Mouse (Mus musculus): ENCODE data around the gene Hsph1. TPM values are rescaled to one million over a fixed set of nuclear protein-coding genes. Genes with fewer than 3 reads are reported as not detected.

Gene Hsph1
- polyA plus RNA-seq, 1 experiment from 2014 or later = 59.0 TPM

DNA sequence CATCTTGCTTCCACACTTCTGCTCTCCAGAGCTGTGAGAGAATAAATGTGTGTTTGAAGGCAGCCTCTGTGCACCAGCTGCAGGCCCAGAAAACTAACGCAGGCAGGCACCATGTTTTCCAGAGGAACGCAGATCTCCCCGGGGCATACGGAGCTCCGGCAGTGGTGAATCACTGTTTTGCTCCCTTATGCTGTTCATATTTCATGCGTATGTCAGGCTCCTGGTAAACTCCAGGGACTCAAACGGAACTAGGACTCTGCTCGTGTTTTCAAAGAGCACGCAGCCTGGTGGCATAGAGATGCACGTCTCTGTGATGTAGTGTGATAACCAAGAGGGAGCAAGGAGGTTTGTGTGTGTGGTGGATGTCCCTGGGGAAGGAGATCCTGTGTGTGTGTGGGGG, 23.4 kb downstream of the Hsph1 start:
- Histone ChIP-seq H3K27me3 (no peaks in the 10 kb centered on the region), H3K36me3 (peaks cover 19% of the 10 kb centered on the region), H3K27ac (replicated peaks) (0 out of 2 replicates have a peak overlapping the region, but pooled peaks have one; percentile 30), H3K9me3 (replicated peaks) (no peaks in the 10 kb centered on the region), H3K4me3 (replicated peaks) (no peak overlapping the region), H3K4me1 (peaks cover 18% of the 10 kb centered on the region), H3K4me2 (replicated peaks) (no peak overlapping the region), H3K9ac (no peak overlapping the region)
- WGBS = 18% methylated on average over 10 of the region's 10 CpGs
- ATAC-seq (ENCODE audit: insufficient number of reproducible peaks, low FRiP score, low TSS enrichment, low read depth) = peak; percentile 44; the same call in 1 of the 2 replicates

DNA sequence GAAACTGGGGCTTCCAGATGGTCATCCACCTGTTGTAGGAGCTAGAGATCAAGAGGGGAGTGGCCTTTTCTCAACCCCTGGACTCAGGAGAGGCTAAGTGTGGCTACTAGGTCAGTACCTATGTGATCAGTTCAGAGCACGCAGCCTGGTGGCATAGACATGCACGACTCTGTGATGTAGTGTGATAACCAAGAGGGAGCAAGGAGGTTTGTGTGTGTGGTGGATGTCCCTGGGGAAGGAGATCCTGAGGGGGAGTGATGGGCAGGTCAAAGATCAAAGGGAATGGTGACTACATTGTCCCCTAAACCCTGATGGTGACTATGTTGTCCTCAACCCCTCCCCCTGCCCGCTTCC, 24.0 kb downstream of the Hsph1 start:
- Histone ChIP-seq H3K9ac (no peak overlapping the region), H3K36me3 (peaks cover 15% of the 10 kb centered on the region), H3K4me3 (replicated peaks) (no peak overlapping the region), H3K27ac (replicated peaks) (0 out of 2 replicates have a peak overlapping the region, but pooled peaks have one; percentile 30), H3K27me3 (no peaks in the 10 kb centered on the region), H3K4me1 (peaks cover 18% of the 10 kb centered on the region), H3K4me2 (replicated peaks) (no peak overlapping the region), H3K9me3 (replicated peaks) (no peaks in the 10 kb centered on the region)
- WGBS = 77% methylated on average over 3 of the region's 3 CpGs
- no peak for ATAC-seq (ENCODE audit: insufficient number of reproducible peaks, low FRiP score, low TSS enrichment, low read depth)

DNA sequence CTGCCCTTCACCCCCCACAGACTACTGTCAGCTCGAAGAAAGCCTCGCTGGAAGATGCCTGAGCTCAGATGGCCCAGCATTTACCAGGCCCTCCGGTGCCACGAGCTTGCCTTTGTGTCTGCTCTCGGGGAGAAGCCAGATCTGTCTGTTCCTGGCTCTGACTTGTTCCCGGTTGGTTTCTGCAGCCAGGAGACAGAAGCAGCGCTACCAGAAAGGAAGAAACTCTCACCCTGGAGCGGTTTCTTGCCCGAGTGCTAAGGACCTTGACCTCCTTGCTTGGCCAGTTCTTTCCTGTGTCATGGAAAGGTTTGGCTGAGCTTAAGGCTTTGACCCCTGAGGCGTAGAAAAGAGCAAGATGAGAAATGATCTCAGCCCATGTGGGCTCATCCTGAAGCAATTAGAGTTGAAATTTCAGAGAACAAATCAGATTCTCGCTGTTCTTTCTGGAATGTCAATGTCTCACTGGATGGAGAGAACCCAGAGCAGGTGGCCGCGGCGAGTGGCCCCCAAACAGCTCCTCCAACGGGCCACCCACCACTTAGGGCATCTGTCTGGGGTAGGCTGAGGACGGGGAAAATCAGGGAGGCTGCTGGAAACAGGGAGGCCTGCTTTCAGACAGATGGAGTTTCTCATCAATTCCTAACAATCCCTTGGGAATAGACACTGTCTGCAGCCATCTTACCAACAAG, 24.6 kb downstream of the Hsph1 start:
- 27% methylated on average over 16 of the region's 16 CpGs for WGBS
- no peaks in the 10 kb centered on the region for H3K27me3 ChIP-seq
- H3K27ac ChIP-seq (replicated peaks) = no peak overlapping the region
- peaks cover 9% of the 10 kb centered on the region for H3K36me3 ChIP-seq
- H3K4me1 ChIP-seq = peaks cover 18% of the 10 kb centered on the region
- H3K9me3 ChIP-seq (replicated peaks) = no peaks in the 10 kb centered on the region
- H3K4me3 ChIP-seq (replicated peaks) = no peak overlapping the region
- no peak overlapping the region for H3K9ac ChIP-seq
- ATAC-seq (ENCODE audit: insufficient number of reproducible peaks, low FRiP score, low TSS enrichment, low read depth) = no peak
- H3K4me2 ChIP-seq (replicated peaks) = no peak overlapping the region

GRCm38 (mm10) chr5:149607083-149607720, 29.0 kb downstream of the Hsph1 start:
- Histone ChIP-seq H3K4me2 (replicated peaks) (no peak overlapping the region), H3K27ac (replicated peaks) (no peak overlapping the region), H3K9me3 (replicated peaks) (no peaks in the 10 kb centered on the region), H3K4me1 (peaks cover 11% of the 10 kb centered on the region; the same call in 1 of the 2 replicates), H3K9ac (no peak overlapping the region), H3K4me3 (replicated peaks) (no peak overlapping the region), H3K27me3 (no peaks in the 10 kb centered on the region), H3K36me3 (no peaks in the 10 kb centered on the region)
- ATAC-seq (ENCODE audit: insufficient number of reproducible peaks, low FRiP score, low TSS enrichment, low read depth) = no peak
- 78% methylated on average over 8 of the region's 8 CpGs for WGBS

DNA sequence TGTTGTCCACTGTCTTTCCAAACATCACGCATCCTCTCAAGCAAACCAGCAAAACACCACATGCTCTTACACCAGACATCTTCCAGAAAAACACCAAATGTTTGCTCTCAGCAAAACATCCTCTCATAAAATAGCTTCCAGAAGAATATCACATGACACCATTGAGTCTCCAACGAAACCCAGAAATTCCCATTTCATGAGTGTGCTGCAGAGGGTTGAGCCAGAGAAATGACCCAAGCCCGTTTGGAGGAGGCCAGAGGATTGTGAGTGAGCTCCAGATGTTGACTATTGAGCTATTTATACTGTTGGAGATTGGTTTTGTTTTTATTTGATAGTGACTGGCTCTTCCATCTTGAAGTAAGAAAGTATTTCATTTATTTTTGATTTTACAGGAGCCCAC, 32.9 kb downstream of the Hsph1 start:
- H3K27me3 ChIP-seq = no peaks in the 10 kb centered on the region
- H3K27ac ChIP-seq (replicated peaks) = no peak overlapping the region
- H3K36me3 ChIP-seq = no peaks in the 10 kb centered on the region
- no peak overlapping the region for H3K4me3 ChIP-seq (replicated peaks)
- no peaks in the 10 kb centered on the region for H3K4me1 ChIP-seq
- 55% methylated on average over 3 of the region's 3 CpGs for WGBS
- ATAC-seq (ENCODE audit: insufficient number of reproducible peaks, low FRiP score, low TSS enrichment, low read depth) = no peak
- H3K9ac ChIP-seq = no peak overlapping the region
- no peak overlapping the region for H3K4me2 ChIP-seq (replicated peaks)
- no peaks in the 10 kb centered on the region for H3K9me3 ChIP-seq (replicated peaks)

GRCm38 (mm10) chr5:149601996-149602395, 34.2 kb downstream of the Hsph1 start:
- H3K4me2 ChIP-seq (replicated peaks) = no peak overlapping the region
- H3K4me3 ChIP-seq (replicated peaks) = no peak overlapping the region
- no peak overlapping the region for H3K27ac ChIP-seq (replicated peaks)
- H3K27me3 ChIP-seq = no peaks in the 10 kb centered on the region
- no peaks in the 10 kb centered on the region for H3K4me1 ChIP-seq
- H3K9me3 ChIP-seq (replicated peaks) = no peaks in the 10 kb centered on the region
- 88% methylated on average over 3 of the region's 3 CpGs for WGBS
- no peaks in the 10 kb centered on the region for H3K36me3 ChIP-seq
- no peak overlapping the region for H3K9ac ChIP-seq
- no peak for ATAC-seq (ENCODE audit: insufficient number of reproducible peaks, low FRiP score, low TSS enrichment, low read depth)

- 42% methylated on average over 18 of the region's 18 CpGs for WGBS
- no peaks in the 10 kb centered on the region for H3K36me3 ChIP-seq
- H3K9ac ChIP-seq = no peak overlapping the region
- no peak overlapping the region for H3K4me3 ChIP-seq (replicated peaks)
- H3K27ac ChIP-seq (replicated peaks) = no peak overlapping the region
- H3K4me1 ChIP-seq = no peaks in the 10 kb centered on the region
- no peak overlapping the region for H3K4me2 ChIP-seq (replicated peaks)
- ATAC-seq (ENCODE audit: insufficient number of reproducible peaks, low FRiP score, low TSS enrichment, low read depth) = no peak
- H3K9me3 ChIP-seq (replicated peaks) = no peaks in the 10 kb centered on the region
- no peaks in the 10 kb centered on the region for H3K27me3 ChIP-seq
These were observed 38.8 kb downstream of the Hsph1 start for GRCm38 (mm10) chr5:149597351-149597750.

DNA sequence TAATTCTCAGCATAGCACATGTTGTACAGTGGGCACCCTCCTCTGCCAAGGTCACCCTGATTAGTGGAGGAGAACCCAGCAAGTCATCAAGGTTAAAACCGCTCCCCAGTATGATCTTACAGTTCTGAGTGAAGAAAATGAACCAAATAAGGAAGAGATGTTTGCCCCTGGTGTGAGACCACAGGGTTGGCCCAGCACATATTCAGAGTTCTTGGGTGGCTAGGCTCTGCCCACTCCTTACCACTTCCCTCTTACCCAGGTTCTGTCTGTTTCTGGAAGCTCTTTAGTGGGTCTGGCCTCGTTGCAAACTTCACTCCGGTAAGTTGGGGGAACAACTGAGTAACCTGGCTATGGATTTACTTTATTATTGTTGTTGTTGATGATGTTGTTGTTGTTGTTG, 42.0 kb downstream of the Hsph1 start:
- Histone ChIP-seq H3K9ac (no peak overlapping the region), H3K36me3 (no peaks in the 10 kb centered on the region), H3K27me3 (no peaks in the 10 kb centered on the region), H3K4me3 (replicated peaks) (no peak overlapping the region), H3K9me3 (replicated peaks) (no peaks in the 10 kb centered on the region), H3K4me2 (replicated peaks) (no peak overlapping the region), H3K4me1 (no peaks in the 10 kb centered on the region), H3K27ac (replicated peaks) (no peak overlapping the region)
- ATAC-seq (ENCODE audit: insufficient number of reproducible peaks, low FRiP score, low TSS enrichment, low read depth) = no peak
- WGBS = 84% methylated on average over 3 of the region's 3 CpGs

DNA sequence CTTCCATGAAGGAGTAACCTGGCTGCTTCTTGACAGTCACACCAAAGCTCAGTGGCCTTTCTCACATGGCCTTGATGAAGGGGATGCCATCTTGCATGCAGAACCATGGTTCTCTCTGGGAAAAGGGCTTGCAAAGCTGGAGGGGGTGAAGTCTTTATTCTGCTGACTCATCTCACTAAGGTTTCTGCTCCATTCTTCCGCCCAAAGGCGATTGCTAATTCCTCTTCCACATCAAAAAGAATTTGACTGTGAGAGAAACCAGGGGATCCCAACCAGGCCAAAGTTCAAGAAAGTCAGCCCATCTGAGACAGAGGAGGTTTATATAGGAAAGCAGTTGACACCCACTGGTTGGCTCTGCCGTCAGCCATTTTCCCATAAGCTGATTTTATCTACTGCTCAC, 46.2 kb downstream of the Hsph1 start:
- Histone ChIP-seq H3K9ac (no peak overlapping the region), H3K27ac (replicated peaks) (no peak overlapping the region), H3K36me3 (no peaks in the 10 kb centered on the region), H3K27me3 (no peaks in the 10 kb centered on the region), H3K4me3 (replicated peaks) (no peak overlapping the region), H3K4me2 (replicated peaks) (no peak overlapping the region), H3K4me1 (no peaks in the 10 kb centered on the region), H3K9me3 (replicated peaks) (no peaks in the 10 kb centered on the region)
- no peak for ATAC-seq (ENCODE audit: insufficient number of reproducible peaks, low FRiP score, low TSS enrichment, low read depth)
- WGBS = 40% methylated on average over 3 of the region's 3 CpGs

- ATAC-seq (ENCODE audit: insufficient number of reproducible peaks, low FRiP score, low TSS enrichment, low read depth) = no peak
- Histone ChIP-seq H3K9me3 (replicated peaks) (no peaks in the 10 kb centered on the region), H3K36me3 (no peaks in the 10 kb centered on the region), H3K4me2 (replicated peaks) (no peak overlapping the region), H3K27me3 (no peaks in the 10 kb centered on the region), H3K27ac (replicated peaks) (no peak overlapping the region), H3K4me3 (replicated peaks) (no peak overlapping the region), H3K9ac (no peak overlapping the region), H3K4me1 (peaks cover 7% of the 10 kb centered on the region)
- 34% methylated on average over 7 of the region's 7 CpGs for WGBS
These were observed 47.2 kb downstream of the Hsph1 start for GRCm38 (mm10) chr5:149588814-149589534.

DNA sequence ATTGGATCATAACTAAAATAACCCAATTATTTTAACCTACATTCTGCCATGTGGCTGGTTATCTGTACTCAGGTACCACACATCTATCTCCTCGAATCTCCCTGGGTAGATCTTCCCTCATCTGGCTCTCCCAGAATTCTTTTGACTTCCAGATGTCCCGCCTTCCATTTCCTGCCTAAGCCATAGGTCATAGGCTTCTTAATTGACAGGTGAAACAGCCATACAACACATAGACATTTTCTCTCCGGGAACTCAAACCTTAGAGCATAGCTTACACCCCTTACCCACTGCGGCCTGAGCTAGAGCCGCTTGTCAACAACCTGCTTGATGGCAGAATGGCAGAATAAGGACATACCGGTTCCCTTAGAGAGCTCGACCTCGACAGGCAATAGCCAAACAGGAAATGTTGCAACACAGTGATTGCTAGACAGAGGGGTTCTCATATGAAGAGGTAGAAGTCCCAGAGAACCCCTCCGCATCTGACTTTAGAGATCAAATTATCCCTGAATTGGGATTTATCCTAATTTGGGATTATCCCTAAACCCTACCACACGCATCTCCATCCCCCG, 48.8 kb downstream of the Hsph1 start:
- no peak overlapping the region for H3K9ac ChIP-seq
- peaks cover 8% of the 10 kb centered on the region for H3K4me1 ChIP-seq
- no peaks in the 10 kb centered on the region for H3K27me3 ChIP-seq
- H3K4me2 ChIP-seq (replicated peaks) = no peak overlapping the region
- no peaks in the 10 kb centered on the region for H3K36me3 ChIP-seq
- no peak overlapping the region for H3K4me3 ChIP-seq (replicated peaks)
- 82% methylated on average over 11 of the region's 11 CpGs for WGBS
- no peak for ATAC-seq (ENCODE audit: insufficient number of reproducible peaks, low FRiP score, low TSS enrichment, low read depth)
- H3K9me3 ChIP-seq (replicated peaks) = no peaks in the 10 kb centered on the region
- no peak overlapping the region for H3K27ac ChIP-seq (replicated peaks)

Data from embryonic facial prominence, embryonic 15.5 days (tissue).